Mouse (Mus musculus): ENCODE data around the gene Trib3.

GRCm38 (mm10) chr2:152327980-152328379 lies 15.9 kb downstream of the Trib3 start:
- TF ChIP-seq CTCF (conservative IDR thresholded peaks at IDR 0.05; ENCODE audit: low read length): no peak
- TF ChIP-seq POU5F1 (IDR thresholded peaks at IDR 0.05; ENCODE audit: borderline replicate concordance, low read length): no peak
